In genomic region chr9:60878630-60879029, GRCm38 (mm10) we compare ENCODE assay signal across 23 mouse cellular contexts.
A peak's percentile ranks its signal among the peaks of the same experiment; 100 is the strongest.
DNase-seq lines count a peak whose midpoint lies in the region; ATAC-seq and TF ChIP-seq lines count a peak whose summit lies in the region.
"Had no signal": no experiment of that assay in that cellular context is flagged by ENCODE, and none has a peak within 500 bp of the region (broad histone marks: within the 10 kb centered on the region; RNA-seq: fewer than 3 reads in every experiment).

No protein-coding gene starts in this region.

- H3K4me3 ChIP-seq in midbrain, embryonic 12.5 days, result no peak overlapping the region
- no peak overlapping the region for H3K4me3 ChIP-seq in midbrain, embryonic 15.5 days
- no peak overlapping the region for H3K4me3 ChIP-seq in forebrain, embryonic 10.5 days
- H3K4me3 ChIP-seq in forebrain, embryonic 14.5 days (ENCODE audit: low read depth, low read length), result no peak overlapping the region
- H3K4me3 ChIP-seq in hindbrain, postnatal 0 days (ENCODE audit: low read length), result no peak overlapping the region
- H3K4me3 ChIP-seq: embryonic facial prominence, embryonic 13.5 days; heart, adult 2 months; heart, embryonic 15.5 days had no signal

- H3K36me3 ChIP-seq in midbrain, embryonic 12.5 days, result no peaks in the 10 kb centered on the region
- H3K36me3 ChIP-seq in midbrain, embryonic 15.5 days (replicated peaks), result no peaks in the 10 kb centered on the region
- H3K36me3 ChIP-seq in forebrain, embryonic 10.5 days (replicated peaks), result peaks cover 67% of the 10 kb centered on the region
- H3K36me3 ChIP-seq in forebrain, embryonic 14.5 days (ENCODE audit: control insufficient read depth, insufficient read depth, low read length), result no peaks in the 10 kb centered on the region
- H3K36me3 ChIP-seq in hindbrain, postnatal 0 days (ENCODE audit: insufficient read depth, low read length), result no peaks in the 10 kb centered on the region
- H3K36me3 ChIP-seq: G1E had no signal

- peaks cover 2% of the 10 kb centered on the region for H3K27me3 ChIP-seq in midbrain, embryonic 12.5 days
- H3K27me3 ChIP-seq in midbrain, embryonic 15.5 days (replicated peaks), result no peaks in the 10 kb centered on the region
- H3K27me3 ChIP-seq in forebrain, embryonic 10.5 days (ENCODE audit: poor library complexity, severe bottlenecking), result peaks cover 8% of the 10 kb centered on the region
- no peaks in the 10 kb centered on the region for H3K27me3 ChIP-seq in forebrain, embryonic 14.5 days (replicated peaks; ENCODE audit: control insufficient read depth, insufficient read depth, low read length)
- H3K27me3 ChIP-seq in hindbrain, postnatal 0 days (ENCODE audit: insufficient read depth, low read length), result no peaks in the 10 kb centered on the region
- H3K27me3 ChIP-seq: embryonic facial prominence, embryonic 13.5 days; heart, embryonic 15.5 days had no signal

- peak overlapping the region; percentile 49 for H3K27ac ChIP-seq in midbrain, embryonic 12.5 days (replicated peaks)
- no peak overlapping the region for H3K27ac ChIP-seq in midbrain, embryonic 15.5 days
- H3K27ac ChIP-seq in forebrain, embryonic 10.5 days, result 0 out of 2 replicates have a peak overlapping the region, but pooled peaks have one; percentile 7
- peak overlapping the region; percentile 67; the same call in 1 of the 2 replicates for H3K27ac ChIP-seq in forebrain, embryonic 14.5 days (ENCODE audit: low read depth, low read length)
- H3K27ac ChIP-seq in hindbrain, postnatal 0 days, result no peak overlapping the region
- H3K27ac ChIP-seq: embryonic facial prominence, embryonic 13.5 days; heart, adult 2 months; heart, embryonic 15.5 days; hindbrain, embryonic 14.5 days had no signal

- no peak for ATAC-seq in midbrain, embryonic 12.5 days (ENCODE audit: low FRiP score, low read depth)
- ATAC-seq in midbrain, embryonic 15.5 days (replicated peaks), result no peak
- ATAC-seq in forebrain, embryonic 14.5 days, result peak; percentile 6; the same call in 1 of the 2 replicates
- no peak for ATAC-seq in hindbrain, postnatal 0 days
- ATAC-seq: CD4-positive, CD25-positive, alpha-beta regulatory T cell, adult 4 months; inflammation-experienced regulatory T-cells, adult 6 months had no signal

- H3K9ac ChIP-seq in midbrain, embryonic 12.5 days (replicated peaks), result no peak overlapping the region
- no peak overlapping the region for H3K9ac ChIP-seq in midbrain, embryonic 15.5 days
- H3K9ac ChIP-seq in forebrain, embryonic 14.5 days (ENCODE audit: low read length), result no peak overlapping the region
- H3K9ac ChIP-seq in hindbrain, postnatal 0 days (replicated peaks; ENCODE audit: low read length), result no peak overlapping the region
- H3K9ac ChIP-seq: embryonic facial prominence, embryonic 13.5 days; heart, embryonic 15.5 days; hindbrain, embryonic 14.5 days had no signal

- no peak for TF ChIP-seq CTCF in brain, embryonic 14.5 days (IDR thresholded peaks at IDR 0.05; ENCODE audit: borderline replicate concordance, extremely low read depth, insufficient read depth, insufficient read length)
- TF ChIP-seq CTCF in hindbrain, postnatal 0 days (IDR thresholded peaks at IDR 0.05; ENCODE audit: low read depth), result no peak

- H3K4me2 ChIP-seq in midbrain, embryonic 12.5 days (replicated peaks), result no peak overlapping the region
- H3K4me2 ChIP-seq in midbrain, embryonic 15.5 days, result no peak overlapping the region
- H3K4me2 ChIP-seq in forebrain, embryonic 14.5 days (ENCODE audit: low read length), result no peak overlapping the region
- no peak overlapping the region for H3K4me2 ChIP-seq in hindbrain, postnatal 0 days (ENCODE audit: low read depth, low read length)
- H3K4me2 ChIP-seq: embryonic facial prominence, embryonic 13.5 days; heart, embryonic 11.5 days; heart, embryonic 15.5 days; hindbrain, embryonic 14.5 days had no signal

- 58% methylated on average over 3 of the region's 3 CpGs for WGBS in midbrain, embryonic 12.5 days
- 43% methylated on average over 3 of the region's 3 CpGs for WGBS in midbrain, embryonic 15.5 days
- 69% methylated on average over 3 of the region's 3 CpGs for WGBS in forebrain, embryonic 10.5 days
- WGBS in forebrain, embryonic 14.5 days, result 55% methylated on average over 3 of the region's 3 CpGs
- WGBS in hindbrain, postnatal 0 days, result 64% methylated on average over 3 of the region's 3 CpGs

- H3K4me1 ChIP-seq in midbrain, embryonic 12.5 days, result peaks cover 36% of the 10 kb centered on the region
- peaks cover 25% of the 10 kb centered on the region for H3K4me1 ChIP-seq in midbrain, embryonic 15.5 days
- peaks cover 8% of the 10 kb centered on the region; the same call in 1 of the 2 replicates for H3K4me1 ChIP-seq in forebrain, embryonic 10.5 days
- peaks cover 29% of the 10 kb centered on the region for H3K4me1 ChIP-seq in forebrain, embryonic 14.5 days (ENCODE audit: control insufficient read depth, insufficient read depth, low read length)
- 0 out of 2 replicates have a peak, but pooled peaks cover 3% of the 10 kb centered on the region for H3K4me1 ChIP-seq in hindbrain, postnatal 0 days (ENCODE audit: insufficient read depth, low read length)
- H3K4me1 ChIP-seq: heart, embryonic 15.5 days had no signal

- peak; percentile 65 for DNase-seq in brain, embryonic 14.5 days (ENCODE audit: low read depth)
- no peak for DNase-seq in forebrain, embryonic 10.5 days (ENCODE audit: extremely low spot score, low spot score)
- peak; percentile 41 for DNase-seq in forebrain, embryonic 14.5 days (ENCODE audit: low spot score)
- DNase-seq in embryo, embryonic 10 days (ENCODE audit: low spot score), result no peak
- no peak for DNase-seq in hindbrain, postnatal 0 days (ENCODE audit: low spot score)
- DNase-seq in layer of hippocampus, postnatal 10 days (ENCODE audit: low spot score in 2 of 2), result no peak
- DNase-seq: adrenal gland, adult 8-10 months; adrenal gland, postnatal 36 days; cerebellum, adult 11 months; cerebellum, adult 9-10 months; cerebellum, postnatal 25 days; gastrocnemius, postnatal 14 days; heart, adult 2 months; heart, postnatal 14 days had no signal

- no peak for TF ChIP-seq POLR2A in brain, embryonic 14.5 days (IDR thresholded peaks at IDR 0.05; ENCODE audit: borderline replicate concordance, extremely low read depth, insufficient read depth, insufficient read length, poor library complexity, severe bottlenecking)

- H3K9me3 ChIP-seq in midbrain, embryonic 12.5 days, result no peaks in the 10 kb centered on the region
- no peaks in the 10 kb centered on the region for H3K9me3 ChIP-seq in midbrain, embryonic 15.5 days
- peaks cover 5% of the 10 kb centered on the region; the same call in 1 of the 2 replicates for H3K9me3 ChIP-seq in forebrain, embryonic 10.5 days
- H3K9me3 ChIP-seq in forebrain, embryonic 14.5 days (replicated peaks; ENCODE audit: control insufficient read depth, low read length), result no peaks in the 10 kb centered on the region
- 0 out of 2 replicates have a peak, but pooled peaks cover 3% of the 10 kb centered on the region for H3K9me3 ChIP-seq in hindbrain, postnatal 0 days (ENCODE audit: low read length)
- H3K9me3 ChIP-seq: G1E; heart, embryonic 15.5 days had no signal

Comparison
In these comparisons a context has a peak if more than half of its experiments do, and no peak if none do; other contexts are left out.
1. H3K27ac ChIP-seq: peak in midbrain, embryonic 12.5 days (single experiment), forebrain, embryonic 10.5 days (single experiment) and forebrain, embryonic 14.5 days (single experiment); none in midbrain, embryonic 15.5 days (single experiment) and hindbrain, postnatal 0 days (single experiment).
2. DNase-seq: peak in brain, embryonic 14.5 days (single experiment) and forebrain, embryonic 14.5 days (single experiment); none in forebrain, embryonic 10.5 days (single experiment), embryo, embryonic 10 days (single experiment), hindbrain, postnatal 0 days (single experiment) and layer of hippocampus, postnatal 10 days (0 of 2).